Mouse (Mus musculus) ES-E14 (cell line): ENCODE data around the gene Atp5s.

Experiments used
- CHD2 ChIP-seq: IDR thresholded peaks from 2 replicates; pipeline ENCODE4 v1.6.1; 2014; ENCODE audit warnings: mild to moderate bottlenecking, low read depth, low read length, inconsistent platforms
- HCFC1 ChIP-seq: IDR thresholded peaks from 2 replicates; pipeline ENCODE4 v1.6.1; 2012; ENCODE audit warnings: low read length, inconsistent platforms, borderline replicate concordance; ENCODE audit not compliant: insufficient read depth
- ZC3H11A ChIP-seq: IDR thresholded peaks from 2 replicates; pipeline ENCODE4 v1.6.1; 2012; ENCODE audit warnings: low read depth, mild to moderate bottlenecking, inconsistent platforms, low read length, borderline replicate concordance
- ZNF384 ChIP-seq: IDR thresholded peaks from 2 replicates; pipeline ENCODE4 v1.6.1; 2012; ENCODE audit warnings: low read depth, low read length, inconsistent platforms

- TF ChIP-seq CHD2 (no peak), HCFC1 (no peak), ZC3H11A (no peak), ZNF384 (no peak)
These were observed 36.4 kb upstream of the Atp5s start for GRCm38 (mm10) chr12:69688368-69688767.
